Mouse (Mus musculus) left cerebral cortex, adult 2 months (tissue): Measurements from ENCODE around the gene Plg. TPM values are rescaled to one million over a fixed set of nuclear protein-coding genes. Genes with fewer than 3 reads are reported as not detected.

Source experiments
- DNase-seq, 2 experiments: peaks; one replicate each; pipeline ENCODE4 v3.0.0; 2021 to 2022; ENCODE audit warnings: low spot score in 2 of 2, mixed read lengths in 1 of 2; ENCODE audit errors: extremely low spot score in 1 of 2
- H3K27ac ChIP-seq: fragments of 200-600 bp; 2 replicates; pipeline ENCODE4 v1.8.1; 2022
- H3K4me3 ChIP-seq: fragments of 200-600 bp; 2 replicates; pipeline ENCODE4 v1.8.1; 2022
- CTCF ChIP-seq: fragments of 200-600 bp; IDR thresholded peaks from 2 replicates; pipeline ENCODE4 v1.8.1; 2022; ENCODE audit warnings: antibody characterized with exemption, mild to moderate bottlenecking, moderate library complexity
- intact Hi-C: fragments of 180-260 bp; cut with DNase I; formaldehyde crosslinking; loops from one replicate; pipeline ENCODE4 v1.15.1; 2025
- total RNA-seq, 2 experiments: library from RNA; stranded (reverse); gene quantifications; 2 replicates each; pipeline ENCODE4 v1.2.3; 2021

Gene Plg
- total RNA-seq, 2 experiments from 2014 or later: 0.11 TPM; not detected in 1

GRCm38 (mm10) chr17:12427156-12427555 lies 48.7 kb downstream of the Plg start:
- intact Hi-C loops: no loop called here
- no peak for TF ChIP-seq CTCF

DNA sequence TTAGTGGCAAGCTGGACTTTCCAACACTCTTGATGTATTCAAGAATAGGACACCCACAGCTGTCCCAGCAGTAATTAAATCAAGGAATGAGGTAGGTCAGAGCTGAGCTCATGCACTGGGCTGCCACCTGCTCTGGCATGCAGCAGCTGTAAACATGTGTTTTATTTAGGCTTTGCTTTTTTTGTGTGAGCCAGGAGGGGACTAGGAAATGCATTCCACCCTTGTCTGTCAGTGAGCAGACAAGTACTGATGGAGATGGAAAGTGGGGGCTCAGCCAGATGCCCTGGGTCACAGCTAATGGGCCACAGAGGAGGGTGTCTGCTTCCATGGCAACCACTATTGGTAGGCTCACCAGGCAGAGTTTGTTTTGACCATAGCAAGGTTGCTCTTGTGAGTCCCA lies 50.0 kb downstream of the Plg start:
- no peak for TF ChIP-seq CTCF
- Histone ChIP-seq H3K4me3 (no peak overlapping the region), H3K27ac (no peak overlapping the region)
- no peak for DNase-seq
- intact Hi-C loops: no loop called here

More at GRCm38 (mm10) chr17:12427156-12427555, 48.7 kb downstream of the Plg start:
- H3K27ac ChIP-seq: no peak overlapping the region
- H3K4me3 ChIP-seq: no peak overlapping the region
- no peak for DNase-seq

- intact Hi-C loops: loop anchor here (1.0 kb wide), 1 partner anchor 35 kb away; no protein-coding TSS in a partner anchor
- Histone ChIP-seq H3K27ac (peak overlapping the region; percentile 65), H3K4me3 (no peak overlapping the region)
- TF ChIP-seq CTCF: no peak; the same call in 1 of the 2 replicates
- DNase-seq: no peak
Measured at GRCm38 (mm10) chr17:12431707-12432106, 53.3 kb downstream of the Plg start.

DNA sequence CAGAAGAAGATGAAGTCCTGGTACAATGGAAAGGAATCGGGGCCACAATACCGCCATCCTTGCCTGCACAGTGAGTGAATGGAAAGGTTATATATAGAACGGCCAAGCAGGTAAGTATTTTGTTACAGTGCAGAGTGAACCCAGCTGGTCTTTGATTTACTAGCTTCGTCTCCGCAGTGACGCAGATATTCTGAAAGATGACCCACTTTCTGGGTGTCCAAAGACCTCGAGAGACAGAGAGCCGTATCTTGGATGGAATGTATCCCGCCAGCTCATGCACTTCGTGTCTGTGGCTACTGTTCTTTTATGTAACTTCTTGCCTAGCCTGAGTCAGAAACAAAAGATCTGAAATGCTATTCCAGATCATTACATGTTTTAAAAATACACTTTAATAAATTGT lies 59.4 kb downstream of the Plg start:
- TF ChIP-seq CTCF: no peak
- DNase-seq: no peak
- Histone ChIP-seq H3K27ac (no peak overlapping the region), H3K4me3 (no peak overlapping the region)
- intact Hi-C loops: no loop called here

DNA sequence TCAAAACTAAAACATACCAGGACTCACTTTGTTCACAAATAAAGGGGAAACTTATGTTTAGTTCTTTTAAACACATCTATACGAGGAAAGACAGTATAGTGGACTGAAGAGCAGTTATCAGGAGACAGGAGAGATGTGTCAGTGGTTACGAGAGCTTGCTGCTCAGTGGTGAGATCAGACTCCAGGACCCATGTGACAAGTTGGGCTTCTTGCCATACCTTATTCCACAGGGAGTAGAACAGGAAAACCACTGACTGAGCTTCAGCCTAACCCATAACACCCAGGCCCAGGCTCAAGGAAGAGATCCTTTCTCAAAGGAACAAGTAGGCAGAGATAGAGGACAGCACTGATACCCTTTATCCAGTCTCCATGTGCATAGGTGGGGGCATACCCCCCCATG lies 66.2 kb downstream of the Plg start:
- H3K4me3 ChIP-seq: no peak overlapping the region
- DNase-seq: no peak
- no peak for TF ChIP-seq CTCF
- no peak overlapping the region for H3K27ac ChIP-seq
- intact Hi-C loops: no loop called here

GRCm38 (mm10) chr17:12451234-12451633 lies 72.8 kb downstream of the Plg start:
- H3K4me3 ChIP-seq: no peak overlapping the region
- no peak for DNase-seq
- no peak overlapping the region for H3K27ac ChIP-seq
- TF ChIP-seq CTCF: peak; percentile 22
- intact Hi-C loops: no loop called here

DNA sequence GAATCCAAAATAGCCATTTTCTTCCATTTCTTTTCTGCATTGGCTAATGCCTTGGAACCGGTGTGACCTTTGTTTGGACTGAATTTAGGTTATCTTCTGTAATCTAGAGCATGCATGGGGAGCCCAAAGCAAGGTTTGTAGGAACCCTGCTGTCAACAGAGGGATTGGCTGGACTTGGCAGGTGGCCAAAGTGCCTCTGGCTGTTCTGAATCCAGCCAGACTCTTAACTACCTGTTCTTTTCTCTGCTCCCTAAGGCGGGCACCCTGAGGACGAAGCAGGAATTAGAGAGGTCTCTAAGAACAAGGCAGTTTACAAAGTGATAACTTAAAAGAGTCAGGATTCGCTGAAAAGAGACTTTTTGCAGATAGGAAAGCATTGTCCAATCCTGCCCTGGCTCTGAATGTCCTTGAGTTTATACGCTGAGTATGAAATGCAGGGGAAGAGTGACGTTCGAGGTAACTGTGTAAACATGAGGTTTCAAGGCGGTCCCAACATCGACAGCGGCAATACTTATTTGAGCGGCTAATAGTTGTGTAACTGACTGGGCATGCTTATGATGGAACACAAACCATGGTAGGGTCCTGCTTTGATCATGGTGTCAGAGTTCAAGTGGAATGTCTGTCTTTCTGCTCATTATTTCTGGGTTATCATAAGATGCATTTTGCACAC lies 74.6 kb downstream of the Plg start:
- H3K4me3 ChIP-seq: no peak overlapping the region
- no peak for TF ChIP-seq CTCF
- H3K27ac ChIP-seq: no peak overlapping the region
- no peak for DNase-seq
- intact Hi-C loops: loop anchor here (2.0 kb wide), 1 partner anchor 36 kb away; no protein-coding TSS in a partner anchor

GRCm38 (mm10) chr17:12453691-12454090 lies 75.3 kb downstream of the Plg start:
- no peak overlapping the region for H3K27ac ChIP-seq
- no peak for DNase-seq
- no peak overlapping the region for H3K4me3 ChIP-seq
- intact Hi-C loops: loop anchor here (2.0 kb wide), 1 partner anchor 37 kb away; no protein-coding TSS in a partner anchor
- TF ChIP-seq CTCF: no peak

GRCm38 (mm10) chr17:12455143-12455790 lies 76.9 kb downstream of the Plg start:
- TF ChIP-seq CTCF: peak; percentile 59
- H3K4me3 ChIP-seq: no peak overlapping the region
- no peak for DNase-seq
- H3K27ac ChIP-seq: no peak overlapping the region
- intact Hi-C loops: no loop called here

- no peak for DNase-seq
- intact Hi-C loops: no loop called here
- Histone ChIP-seq H3K27ac (no peak overlapping the region), H3K4me3 (no peak overlapping the region)
- peak; percentile 12 for TF ChIP-seq CTCF
Measured at GRCm38 (mm10) chr17:12461168-12461567, 82.8 kb downstream of the Plg start.

GRCm38 (mm10) chr17:12466501-12467000 lies 88.1 kb downstream of the Plg start:
- DNase-seq: peak in 1 of 2 experiments; percentile 27
- Histone ChIP-seq H3K4me3 (no peak overlapping the region), H3K27ac (peak overlapping the region; percentile 47; the same call in 1 of the 2 replicates)
- intact Hi-C loops: loop anchor here (1.0 kb wide), 1 partner anchor 35 kb away; no protein-coding TSS in a partner anchor
- TF ChIP-seq CTCF: no peak; the same call in 1 of the 2 replicates

DNA sequence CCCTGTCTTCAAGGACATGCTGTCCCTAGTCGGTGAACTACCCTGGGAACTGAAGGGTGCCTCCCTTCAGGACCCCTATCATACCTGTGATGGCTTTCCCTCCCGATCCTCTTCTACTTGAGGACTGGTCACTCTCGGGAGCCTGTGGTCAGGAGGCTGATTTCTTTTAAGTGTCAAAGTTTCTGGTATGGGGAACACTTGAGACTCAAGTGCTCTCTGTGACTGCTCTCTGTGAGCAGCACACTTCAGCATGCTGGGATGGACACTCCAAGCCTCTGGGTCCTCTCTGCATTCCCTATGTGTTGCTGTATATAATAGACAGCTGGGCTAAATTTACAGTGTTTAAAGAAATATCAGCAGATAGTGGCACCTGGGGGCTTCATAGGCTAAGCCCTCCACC lies 89.2 kb downstream of the Plg start:
- no peak for TF ChIP-seq CTCF
- no peak for DNase-seq
- Histone ChIP-seq H3K4me3 (no peak overlapping the region), H3K27ac (no peak overlapping the region)
- intact Hi-C loops: no loop called here

DNA sequence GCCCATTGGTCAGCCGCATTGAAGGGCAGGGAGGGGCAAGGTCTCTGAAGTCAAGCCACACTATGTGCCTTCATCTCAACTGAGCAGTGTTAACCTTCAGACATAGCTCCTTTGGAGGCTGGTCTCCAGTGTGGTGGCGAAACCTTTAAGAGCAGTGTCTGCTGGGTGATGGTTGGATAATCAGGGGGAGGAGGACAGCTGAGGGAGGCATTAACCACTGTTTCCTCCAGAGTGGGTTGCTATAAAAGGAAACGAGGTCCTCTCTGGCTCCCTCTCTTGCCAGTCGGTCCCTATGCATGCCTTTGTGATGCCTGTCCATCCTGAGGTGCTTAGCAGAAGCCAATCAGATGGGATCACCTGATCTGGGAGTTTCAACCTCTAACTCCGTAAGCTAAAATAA lies 90.3 kb downstream of the Plg start:
- Histone ChIP-seq H3K27ac (no peak overlapping the region), H3K4me3 (no peak overlapping the region)
- no peak for TF ChIP-seq CTCF
- intact Hi-C loops: no loop called here
- DNase-seq: no peak

Other genes with a start within 250 kb of the Plg start
- gene Map3k4, start 59.8 kb upstream of the Plg start, total RNA-seq: 10 to 100 TPM; 50.0 to 50.2 TPM
- gene Slc22a3, start 129.1 kb downstream of the Plg start, total RNA-seq: 1 to 10 TPM; 1.9 to 2.8 TPM
- 1 to 10 TPM in 1 of 2 experiments, under 1 TPM in 1; 0.98 to 1.3 TPM for gene Slc22a2, start 205.5 kb downstream of the Plg start, total RNA-seq